Mouse (Mus musculus) small intestine, adult 2 months (tissue): Measurements from ENCODE around the gene Mpv17.

ENCODE experiments used
- CTCF ChIP-seq: fragments of 200-500 bp; IDR thresholded peaks from 2 replicates; pipeline ENCODE4 v1.5.1; 2012; ENCODE audit warnings: low read depth, mild to moderate bottlenecking, control low read depth, inconsistent platforms, low read length, moderate library complexity, mixed read lengths; ENCODE audit not compliant: insufficient replicate concordance, insufficient read length; ENCODE audit errors: extremely low read depth
- POLR2A ChIP-seq: fragments of 200-500 bp; IDR thresholded peaks from 2 replicates; pipeline ENCODE4 v1.6.1; 2012; ENCODE audit warnings: low read depth, mild to moderate bottlenecking, control low read depth, inconsistent platforms, low read length, moderate library complexity

- no peak for TF ChIP-seq CTCF
- TF ChIP-seq POLR2A, result peak; percentile 69
Observed at GRCm38 (mm10) chr5:31192939-31193630, 39.0 kb upstream of the Mpv17 start, which contains the start of the genes Snx17 and Eif2b4.
